Mouse (Mus musculus) urinary bladder, postnatal 36 days (tissue): ENCODE measurements around the gene Uqcrc2.

Source experiments
- DNase-seq, 2 experiments: peaks; one replicate each; pipeline ENCODE4 v3.0.0; 2022; ENCODE audit warnings: low spot score in 2 of 2, mixed read lengths in 1 of 2

The Uqcrc2 gene

GRCm38 (mm10) chr7:120690634-120691033 lies 55.7 kb downstream of the Uqcrc2 start:
- DNase-seq: no peak

DNA sequence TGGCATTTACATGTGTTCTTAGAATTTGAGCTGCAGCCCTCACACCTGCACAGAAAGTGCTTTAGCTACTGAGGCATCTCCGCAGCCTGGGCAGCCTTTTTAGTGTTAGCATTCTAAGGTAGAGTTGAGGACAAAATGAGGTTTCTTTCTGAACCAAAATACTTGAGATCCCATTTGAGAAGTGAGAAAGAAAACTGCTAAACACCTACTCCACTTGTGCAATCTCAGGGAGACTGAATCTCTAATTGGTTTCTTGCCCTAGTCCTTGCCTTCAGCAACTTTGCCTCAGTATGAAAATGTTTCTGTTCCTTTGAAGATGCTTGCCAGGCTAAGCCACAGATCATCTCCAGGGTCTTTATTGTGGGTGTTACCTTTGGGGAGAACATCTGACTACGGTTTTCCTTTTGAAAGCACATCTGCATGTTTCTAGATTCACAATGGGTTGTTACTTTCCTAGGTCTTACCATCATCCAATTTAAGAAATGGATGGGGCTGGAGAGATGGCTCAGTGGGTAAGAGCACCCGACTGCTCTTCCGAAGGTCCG lies 58.9 kb downstream of the Uqcrc2 start:
- no peak for DNase-seq

GRCm38 (mm10) chr7:120695196-120695595 lies 60.2 kb downstream of the Uqcrc2 start:
- no peak for DNase-seq

DNA sequence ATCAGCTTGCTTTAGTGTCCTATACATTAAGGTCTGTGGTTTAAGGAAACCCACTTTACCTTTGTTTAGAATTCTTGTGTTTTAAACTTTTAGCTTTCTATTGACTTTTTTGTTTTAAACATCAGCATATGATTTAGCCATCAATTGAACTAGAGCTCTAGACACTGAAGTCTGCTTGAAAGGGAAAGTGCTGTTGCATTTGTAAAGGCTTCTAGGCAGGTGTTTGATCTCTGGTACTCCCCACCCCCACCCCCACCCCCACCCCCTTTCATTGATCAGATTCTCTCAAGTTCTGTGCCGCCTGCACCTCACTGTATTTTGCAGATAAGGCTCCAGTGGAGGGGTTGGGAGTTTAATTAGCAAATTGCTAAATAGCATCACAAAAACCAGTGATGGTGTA lies 60.7 kb downstream of the Uqcrc2 start:
- DNase-seq: no peak

GRCm38 (mm10) chr7:120696331-120696730 lies 61.4 kb downstream of the Uqcrc2 start:
- no peak for DNase-seq

GRCm38 (mm10) chr7:120699586-120699985 lies 64.6 kb downstream of the Uqcrc2 start:
- no peak for DNase-seq

GRCm38 (mm10) chr7:120703888-120704287 lies 68.9 kb downstream of the Uqcrc2 start:
- DNase-seq: no peak
